Mouse (Mus musculus) erythroblast, embryonic 14.5 days (primary cell): ENCODE results near the gene Sema4f.

Experiments used
- GATA1 ChIP-seq: IDR thresholded peaks from 2 replicates; pipeline ENCODE4 v1.6.1; 2012; ENCODE audit warnings: low read length, inconsistent platforms, mixed read lengths
- TAL1 ChIP-seq: IDR thresholded peaks from 3 replicates; pipeline ENCODE4 v1.6.1; 2012; ENCODE audit warnings: low read length, inconsistent platforms, mixed read lengths

GRCm38 (mm10) chr6:82917778-82918129, 21.8 kb downstream of the Sema4f start:
- TF ChIP-seq GATA1 (no peak), TAL1 (no peak)
